Mouse (Mus musculus) megakaryocyte progenitor cell, adult 5-6 weeks (primary cell): ENCODE results near the gene Syt10. TPM values are rescaled to one million over a fixed set of nuclear protein-coding genes. Genes with fewer than 3 reads are reported as not detected.
"Not testable (repeated sequence)": the region's sequence is repeated elsewhere in the genome, so short reads cannot be mapped to it uniquely, and the experiment has no call there.

Experiments used
- ATAC-seq: replicated peaks from 2 replicates; pipeline ENCODE4 v1.8.0; 2016; ENCODE audit warnings: mild to moderate bottlenecking, moderate TSS enrichment, inconsistent platforms; ENCODE audit not compliant: poor library complexity
- total RNA-seq, 2 experiments: library from RNA; stranded (forward) in 1 of 2; stranded (reverse) in 1 of 2; fragments of 157-497, 149-512 nt in 1 of 2; fragments of 200-1000 nt in 1 of 2; gene quantifications; 2 replicates each; pipeline versions ENCODE4 v1.2.3 to v1.2.4; 2015 to 2017

Gene Syt10
- total RNA-seq (2015): not detected in 2 replicates
- total RNA-seq (2017): not detected in 2 replicates

DNA sequence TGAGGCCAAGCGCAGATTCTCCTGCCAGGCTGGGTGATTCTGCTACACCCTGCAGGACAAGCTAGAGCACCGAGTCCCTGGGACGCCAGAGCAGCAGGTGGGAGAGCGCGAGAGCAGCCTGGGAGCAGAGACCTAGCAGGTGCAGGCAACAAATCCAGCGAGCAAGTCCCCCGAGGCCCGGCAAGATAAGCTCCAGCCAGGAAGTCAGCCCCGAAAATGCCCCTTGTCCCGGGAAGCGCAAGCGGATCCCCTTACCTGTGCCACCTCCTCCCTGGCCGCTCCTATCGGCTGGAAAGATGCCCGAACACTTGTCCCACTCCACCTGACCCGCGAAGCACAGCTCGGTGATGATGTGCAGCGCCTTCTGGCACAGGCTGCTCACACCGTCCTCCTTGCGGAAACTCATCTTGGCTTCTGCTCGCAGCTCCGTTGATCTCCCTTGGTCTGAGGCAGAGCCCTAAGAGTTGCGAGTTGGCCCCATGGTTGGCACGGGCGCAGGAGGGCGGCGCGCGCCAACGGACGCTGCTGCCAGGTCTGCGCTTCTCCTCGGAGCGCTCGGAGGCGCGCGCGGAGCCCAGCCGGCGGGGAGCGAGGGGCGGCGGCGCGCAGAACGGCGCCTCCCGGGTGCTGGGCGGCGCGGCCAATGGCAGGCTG, at the start of gene Syt10:
Syt10 (minus strand) TSS at position 497 of the 654 bp plus-strand sequence.
- ATAC-seq: peak; percentile 29; the same call in 1 of the 2 replicates

DNA sequence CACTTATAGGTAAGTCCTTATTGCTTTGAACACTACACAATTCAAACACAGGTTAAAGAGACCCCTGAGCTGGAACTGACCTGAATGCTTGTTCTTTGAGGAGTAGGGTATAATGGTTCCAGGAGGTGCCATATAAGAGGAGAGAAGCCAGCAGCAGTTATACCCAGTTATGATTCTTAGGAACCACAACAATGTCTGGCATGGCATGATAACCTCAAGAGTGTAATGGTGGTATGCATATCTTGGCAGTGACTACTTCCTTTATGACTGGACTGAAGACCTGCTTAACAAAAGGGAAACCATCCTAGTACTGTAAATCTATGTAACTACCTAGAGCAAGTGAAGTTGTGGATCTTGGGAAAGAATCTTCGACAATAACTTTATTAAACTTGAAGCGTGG, 42.1 kb upstream of the Syt10 start:
- ATAC-seq: no peak

DNA sequence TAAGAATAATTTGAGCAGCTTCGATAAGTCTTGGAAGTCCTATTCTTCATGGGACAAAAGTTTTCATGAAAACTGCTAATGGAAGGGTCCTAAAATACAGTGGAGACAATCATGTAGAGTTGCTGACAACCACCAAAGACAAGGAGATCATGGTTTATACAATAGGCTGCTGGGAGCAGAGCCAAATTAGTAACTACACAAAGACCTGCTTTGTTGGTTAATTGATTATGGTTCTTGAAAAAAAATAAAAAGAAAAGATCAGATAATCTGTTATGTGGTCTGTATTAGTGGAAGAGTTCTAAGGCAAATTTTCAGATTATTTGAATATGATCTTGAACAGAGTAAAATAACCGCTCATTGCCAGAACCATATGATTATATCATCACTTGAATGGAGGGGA, 37.3 kb upstream of the Syt10 start:
- no peak for ATAC-seq

DNA sequence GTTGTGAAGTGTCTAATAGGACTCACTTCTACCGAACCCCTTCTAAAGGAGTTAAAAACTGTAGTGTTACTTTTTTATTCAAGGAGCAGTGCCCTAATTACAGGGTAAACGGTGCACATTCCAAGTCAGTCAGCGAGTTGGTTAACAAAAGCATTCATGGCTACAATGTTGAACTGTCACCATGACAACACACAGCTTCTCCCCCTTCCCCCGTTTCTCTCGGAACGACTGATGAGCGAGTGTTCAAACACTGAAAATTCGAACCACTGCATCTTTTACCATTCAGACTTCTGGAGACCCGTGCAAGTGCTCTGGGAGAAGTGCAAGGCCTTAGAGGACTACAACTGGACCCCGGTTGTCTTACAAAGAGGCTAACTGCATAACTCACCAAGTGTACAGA, 25.6 kb downstream of the Syt10 start:
- ATAC-seq: no peak

DNA sequence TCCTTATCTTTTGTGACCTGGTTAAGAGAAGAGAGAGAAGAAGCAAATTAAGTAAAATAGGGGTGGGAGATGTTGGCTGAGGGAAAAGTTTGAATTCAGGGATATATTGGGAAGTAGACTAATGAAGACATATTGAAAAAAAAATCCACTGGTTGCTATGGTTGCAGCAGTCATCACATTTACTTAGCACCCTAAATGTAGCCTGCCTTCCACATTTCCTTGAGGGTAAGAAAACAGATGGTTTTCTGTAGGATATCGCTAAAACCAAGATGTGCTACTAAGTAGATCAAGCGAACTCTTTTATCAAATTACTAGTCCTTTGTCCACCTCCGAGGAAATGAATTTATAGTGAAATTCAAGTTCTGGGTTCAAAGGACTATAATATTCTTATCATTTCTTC, 37.2 kb downstream of the Syt10 start:
- no peak for ATAC-seq

DNA sequence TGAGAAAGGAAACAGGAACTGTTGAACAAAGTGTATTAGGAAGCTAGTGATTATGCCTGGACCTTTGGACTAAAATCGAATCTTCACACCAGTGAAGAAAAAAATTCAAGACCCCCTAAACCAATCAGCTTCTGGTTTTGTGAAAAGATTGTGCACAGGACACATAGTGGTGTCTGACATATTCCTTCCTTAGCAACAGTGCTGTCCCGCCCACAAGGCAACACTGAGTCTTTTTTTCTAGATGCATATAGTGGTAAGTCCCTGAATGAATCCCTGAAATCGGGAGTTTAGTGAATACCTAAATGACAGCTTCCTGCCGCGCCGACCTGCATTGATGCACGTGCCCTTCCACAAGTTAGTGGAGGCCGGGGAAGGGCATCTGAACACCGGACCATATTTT, 61.7 kb downstream of the Syt10 start:
- ATAC-seq: no peak

DNA sequence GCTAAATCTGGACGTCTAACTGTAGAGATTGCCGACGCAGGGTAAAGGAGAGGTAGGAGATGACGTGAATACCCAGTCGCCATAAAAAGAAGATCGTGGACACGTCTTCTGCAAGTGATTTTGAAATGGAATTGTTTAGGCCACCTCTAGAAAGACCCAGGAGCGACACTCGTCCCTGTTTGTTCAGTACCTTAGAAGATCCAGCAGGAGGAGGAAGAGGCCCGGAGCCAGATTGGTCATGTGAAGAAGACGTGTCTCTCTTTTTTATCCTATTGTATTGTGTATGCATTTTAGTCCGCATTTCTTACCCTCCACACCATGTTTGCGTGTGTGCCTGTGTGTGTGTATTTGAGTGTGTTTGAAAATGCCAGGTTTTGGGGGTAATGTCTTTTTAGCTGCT, 75.6 kb downstream of the Syt10 start:
- not testable (repeated sequence) for ATAC-seq

DNA sequence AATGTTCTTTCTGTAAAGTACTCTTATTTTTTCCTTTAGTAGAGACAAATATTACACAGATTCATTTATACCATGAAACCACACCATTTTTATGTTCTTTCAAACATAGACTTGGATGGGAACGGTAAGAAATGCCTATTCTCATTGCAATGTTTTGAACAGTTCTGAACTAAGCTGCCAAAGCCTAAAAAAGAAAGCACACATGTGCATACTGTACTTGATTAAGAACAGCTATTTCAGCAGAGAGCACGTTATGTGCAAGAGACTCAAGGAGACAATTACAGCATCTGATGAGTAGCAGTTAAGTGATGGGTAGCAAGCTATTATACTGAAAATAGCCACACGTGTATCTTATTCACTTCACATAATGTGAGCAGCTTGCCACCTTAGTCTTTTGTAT, 108.0 kb downstream of the Syt10 start:
- no peak for ATAC-seq

Other genes starting within 250 kb of the Syt10 start
- 14.3 and 17.1 TPM in 2 replicates for gene Rabl2, start 249.9 kb downstream of the Syt10 start, total RNA-seq (2015)
- 7.4 and 11.2 TPM in 2 replicates for gene Rabl2, start 249.9 kb downstream of the Syt10 start, total RNA-seq (2017)